Mouse (Mus musculus): Measurements from ENCODE around the gene Prm3. TPM values are rescaled to one million over a fixed set of nuclear protein-coding genes. Genes with fewer than 3 reads are reported as not detected.
A peak's percentile ranks its signal among the peaks of the same experiment; 100 is the strongest.

The Prm3 gene
- polyA plus RNA-seq, 1 experiment from 2014 or later, result not detected

GRCm38 (mm10) chr16:10787548-10788058 is 3.1 kb downstream of the Prm3 start:
- H3K4me1 ChIP-seq (ENCODE audit: control insufficient read depth, insufficient read depth, low read length), result peaks cover 20% of the 10 kb centered on the region
- H3K27me3 ChIP-seq (ENCODE audit: control insufficient read depth, insufficient read depth, low read length), result no peaks in the 10 kb centered on the region
- no peaks in the 10 kb centered on the region for H3K9me3 ChIP-seq (ENCODE audit: control insufficient read depth, low read length)
- H3K36me3 ChIP-seq (ENCODE audit: control insufficient read depth, insufficient read depth, low read length), result no peaks in the 10 kb centered on the region
- WGBS, result 83% methylated on average over 7 of the region's 7 CpGs
- H3K9ac ChIP-seq (ENCODE audit: low read length), result no peak overlapping the region
- ATAC-seq (ENCODE audit: insufficient number of reproducible peaks, low FRiP score, low TSS enrichment, low read depth), result no peak
- H3K4me3 ChIP-seq (ENCODE audit: low read depth, low read length), result no peak overlapping the region
- no peak overlapping the region for H3K4me2 ChIP-seq (ENCODE audit: low read depth, severe bottlenecking)
- DNase-seq (ENCODE audit: low spot score), result no peak
- no peak overlapping the region for H3K27ac ChIP-seq (replicated peaks; ENCODE audit: low read depth, low read length)

DNA sequence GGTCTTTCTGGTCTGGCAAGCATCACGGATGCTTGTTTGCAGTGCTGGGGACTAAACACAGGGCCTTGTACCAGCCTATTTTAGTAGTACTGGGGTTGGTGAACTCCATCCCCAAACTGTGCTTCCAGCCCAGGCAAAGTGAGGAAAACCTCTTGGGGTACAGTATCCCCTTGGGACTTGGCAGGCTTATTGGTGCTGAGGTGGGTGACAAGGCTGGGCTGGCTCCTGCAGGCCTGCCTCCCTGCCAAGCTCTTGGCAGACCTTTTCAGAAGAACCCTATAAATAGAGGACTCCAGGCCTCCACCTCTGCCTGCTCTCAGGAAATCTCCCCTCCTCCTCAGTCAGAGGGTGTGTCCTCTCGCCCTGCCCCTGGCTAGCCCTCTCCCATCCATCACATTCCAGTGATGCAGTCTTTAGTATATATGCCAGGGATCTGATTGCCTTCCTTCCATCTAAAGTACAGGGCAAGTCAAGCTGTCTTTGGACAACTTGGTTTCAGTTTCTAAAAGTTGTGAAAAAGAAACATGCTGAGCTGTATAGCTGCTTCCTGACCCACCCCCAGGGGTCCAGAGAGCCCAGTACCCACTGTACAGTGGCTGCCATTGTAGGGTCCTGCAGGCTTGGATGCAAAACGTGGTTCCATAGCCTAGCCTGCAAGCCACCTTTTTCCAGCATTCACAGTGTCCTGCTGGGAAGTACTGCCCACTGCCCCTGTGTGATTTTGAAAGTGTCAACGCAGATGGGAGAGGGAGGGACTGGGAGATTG is 3.7 kb downstream of the Prm3 start:
- H3K4me3 ChIP-seq (ENCODE audit: low read depth, low read length), result no peak overlapping the region
- peak overlapping the region; percentile 1; the same call in 1 of the 2 replicates for H3K27ac ChIP-seq (replicated peaks; ENCODE audit: low read depth, low read length)
- peak overlapping the region; percentile 92 for H3K4me2 ChIP-seq (ENCODE audit: low read depth, severe bottlenecking)

GRCm38 (mm10) chr16:10786288-10786687 is 4.4 kb downstream of the Prm3 start:
- Histone ChIP-seq H3K27me3 (ENCODE audit: control insufficient read depth, insufficient read depth, low read length) (no peaks in the 10 kb centered on the region), H3K4me1 (ENCODE audit: control insufficient read depth, insufficient read depth, low read length) (peaks cover 32% of the 10 kb centered on the region), H3K4me3 (ENCODE audit: low read depth, low read length) (peak overlapping the region; percentile 66), H3K27ac (replicated peaks; ENCODE audit: low read depth, low read length) (peak overlapping the region; percentile 82), H3K9me3 (ENCODE audit: control insufficient read depth, low read length) (no peaks in the 10 kb centered on the region), H3K4me2 (ENCODE audit: low read depth, severe bottlenecking) (peak overlapping the region; percentile 92), H3K36me3 (ENCODE audit: control insufficient read depth, insufficient read depth, low read length) (no peaks in the 10 kb centered on the region), H3K9ac (ENCODE audit: low read length) (peak overlapping the region; percentile 78)
- ATAC-seq (ENCODE audit: insufficient number of reproducible peaks, low FRiP score, low TSS enrichment, low read depth), result 0 out of 2 replicates have a peak, but pooled peaks have one; percentile 1
- WGBS, result 2% methylated on average over 9 of the region's 9 CpGs
- peak; percentile 91 for DNase-seq (ENCODE audit: low spot score)

More for the DNA sequence above, 3.7 kb downstream of the Prm3 start:
- Histone ChIP-seq H3K36me3 (ENCODE audit: control insufficient read depth, insufficient read depth, low read length) (no peaks in the 10 kb centered on the region), H3K27me3 (ENCODE audit: control insufficient read depth, insufficient read depth, low read length) (no peaks in the 10 kb centered on the region), H3K4me1 (ENCODE audit: control insufficient read depth, insufficient read depth, low read length) (peaks cover 26% of the 10 kb centered on the region), H3K9me3 (ENCODE audit: control insufficient read depth, low read length) (no peaks in the 10 kb centered on the region), H3K9ac (ENCODE audit: low read length) (no peak overlapping the region)
- ATAC-seq (ENCODE audit: insufficient number of reproducible peaks, low FRiP score, low TSS enrichment, low read depth) (no peak), DNase-seq (ENCODE audit: low spot score) (no peak)
- 63% methylated on average over 4 of the region's 4 CpGs for WGBS

GRCm38 (mm10) chr16:10785371-10786231 is 5.1 kb downstream of the Prm3 start, which contains the start of gene Socs1:
TSS of gene Socs1 (minus strand) at chr16:10785536.
- H3K4me3 ChIP-seq (ENCODE audit: low read depth, low read length), result peak within 1 kb of the TSS; percentile 66
- H3K36me3 ChIP-seq (ENCODE audit: control insufficient read depth, insufficient read depth, low read length), result no peaks in the 10 kb centered on the region
- WGBS, result under 1% methylated on average over 44 of the region's 59 CpGs
- H3K4me1 ChIP-seq (ENCODE audit: control insufficient read depth, insufficient read depth, low read length), result peaks cover 32% of the 10 kb centered on the region
- no peaks in the 10 kb centered on the region for H3K27me3 ChIP-seq (ENCODE audit: control insufficient read depth, insufficient read depth, low read length)
- H3K4me2 ChIP-seq (ENCODE audit: low read depth, severe bottlenecking), result peak within 1 kb of the TSS; percentile 92
- H3K9ac ChIP-seq (ENCODE audit: low read length), result peak within 1 kb of the TSS; percentile 78
- ATAC-seq (ENCODE audit: insufficient number of reproducible peaks, low FRiP score, low TSS enrichment, low read depth) (peak; percentile 81), DNase-seq (ENCODE audit: low spot score) (peak; percentile 93)
- peak within 1 kb of the TSS; percentile 82 for H3K27ac ChIP-seq (replicated peaks; ENCODE audit: low read depth, low read length)
- H3K9me3 ChIP-seq (ENCODE audit: control insufficient read depth, low read length), result no peaks in the 10 kb centered on the region

DNA sequence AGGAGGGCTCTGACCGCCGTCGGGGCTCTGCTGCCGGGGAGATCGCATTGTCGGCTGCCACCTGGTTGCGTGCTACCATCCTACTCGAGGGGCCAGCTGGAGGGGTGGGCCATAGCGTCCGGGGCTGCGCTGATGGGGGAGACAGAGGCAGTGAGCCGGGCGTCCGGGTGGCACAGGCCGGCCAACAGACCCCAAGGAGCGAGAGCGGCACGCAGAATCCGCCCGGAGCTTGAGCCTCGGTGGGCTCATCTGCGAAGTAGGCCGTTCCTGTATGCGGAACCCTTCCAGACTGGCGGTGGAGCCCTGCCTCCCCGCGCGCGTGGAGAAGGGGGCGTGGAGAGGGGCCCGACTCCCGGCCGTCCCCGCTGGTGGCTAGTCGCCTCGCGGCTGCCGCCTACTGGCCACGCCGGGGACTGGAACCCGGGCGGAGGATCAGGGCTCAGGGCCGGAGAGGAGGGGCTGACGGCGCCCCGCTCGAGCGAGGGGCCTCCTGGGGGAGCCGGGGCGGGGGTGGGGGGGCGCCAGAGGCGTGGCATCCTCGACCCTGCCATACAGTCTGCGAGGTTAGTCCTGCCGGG is 5.8 kb downstream of the Prm3 start:
- Histone ChIP-seq H3K36me3 (ENCODE audit: control insufficient read depth, insufficient read depth, low read length) (no peaks in the 10 kb centered on the region), H3K27me3 (ENCODE audit: control insufficient read depth, insufficient read depth, low read length) (no peaks in the 10 kb centered on the region), H3K4me2 (ENCODE audit: low read depth, severe bottlenecking) (peak overlapping the region; percentile 92), H3K9ac (ENCODE audit: low read length) (peak overlapping the region; percentile 78), H3K27ac (replicated peaks; ENCODE audit: low read depth, low read length) (peak overlapping the region; percentile 82), H3K4me1 (ENCODE audit: control insufficient read depth, insufficient read depth, low read length) (peaks cover 32% of the 10 kb centered on the region), H3K9me3 (ENCODE audit: control insufficient read depth, low read length) (no peaks in the 10 kb centered on the region), H3K4me3 (ENCODE audit: low read depth, low read length) (peak overlapping the region; percentile 66)
- ATAC-seq (ENCODE audit: insufficient number of reproducible peaks, low FRiP score, low TSS enrichment, low read depth) (peak; percentile 80), DNase-seq (ENCODE audit: low spot score) (peak; percentile 98)
- under 1% methylated on average over 50 of the region's 55 CpGs for WGBS

DNA sequence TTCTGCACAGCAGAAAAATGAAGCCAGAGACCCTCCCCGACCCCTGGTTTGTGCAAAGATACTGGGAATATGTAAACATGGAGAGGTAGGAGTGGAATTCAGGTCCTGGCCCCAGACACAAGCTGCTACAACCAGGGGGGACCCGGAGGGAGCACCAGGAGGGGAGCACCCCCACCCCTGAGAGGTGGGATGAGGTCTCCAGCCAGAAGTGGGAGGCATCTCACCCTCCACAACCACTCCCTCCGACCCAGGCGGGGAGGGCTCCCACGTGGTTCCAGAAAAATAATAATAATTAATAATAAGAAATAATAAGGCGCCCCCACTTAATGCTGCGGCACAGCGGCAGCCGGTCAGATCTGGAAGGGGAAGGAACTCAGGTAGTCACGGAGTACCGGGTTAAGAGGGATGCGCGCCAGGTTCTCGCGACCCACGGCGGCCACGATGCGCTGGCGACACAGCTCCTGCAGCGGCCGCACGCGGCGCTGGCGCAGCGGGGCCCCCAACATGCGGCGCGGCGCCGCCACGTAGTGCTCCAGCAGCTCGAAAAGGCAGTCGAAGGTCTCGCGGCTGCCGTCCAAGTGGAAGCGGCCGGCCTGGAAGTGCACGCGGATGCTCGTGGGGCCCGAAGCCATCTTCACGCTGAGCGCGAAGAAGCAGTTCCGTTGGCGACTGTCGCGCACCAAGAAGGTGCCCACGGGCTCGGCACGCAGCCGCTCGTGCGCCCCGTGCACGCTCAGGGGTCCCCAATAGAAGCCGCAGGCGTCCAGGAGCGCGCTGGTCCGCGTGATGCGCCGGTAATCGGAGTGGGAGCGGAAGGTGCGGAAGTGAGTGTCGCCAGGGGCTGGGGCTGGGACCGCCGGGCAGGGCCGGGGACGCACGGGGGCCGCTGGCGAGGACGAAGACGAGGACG is 6.6 kb downstream of the Prm3 start:
- Histone ChIP-seq H3K27me3 (ENCODE audit: control insufficient read depth, insufficient read depth, low read length) (no peaks in the 10 kb centered on the region), H3K36me3 (ENCODE audit: control insufficient read depth, insufficient read depth, low read length) (no peaks in the 10 kb centered on the region), H3K9me3 (ENCODE audit: control insufficient read depth, low read length) (no peaks in the 10 kb centered on the region), H3K9ac (ENCODE audit: low read length) (peak overlapping the region; percentile 78), H3K4me1 (ENCODE audit: control insufficient read depth, insufficient read depth, low read length) (peaks cover 32% of the 10 kb centered on the region), H3K4me2 (ENCODE audit: low read depth, severe bottlenecking) (peak overlapping the region; percentile 92), H3K4me3 (ENCODE audit: low read depth, low read length) (peak overlapping the region; percentile 66), H3K27ac (replicated peaks; ENCODE audit: low read depth, low read length) (peak overlapping the region; percentile 82; the same call in 1 of the 2 replicates)
- no peak for ATAC-seq (ENCODE audit: insufficient number of reproducible peaks, low FRiP score, low TSS enrichment, low read depth)
- peak; percentile 68 for DNase-seq (ENCODE audit: low spot score)
- WGBS, result 3% methylated on average over 78 of the region's 81 CpGs

GRCm38 (mm10) chr16:10783451-10783850 is 7.3 kb downstream of the Prm3 start:
- Histone ChIP-seq H3K4me3 (ENCODE audit: low read depth, low read length) (no peak overlapping the region), H3K4me1 (ENCODE audit: control insufficient read depth, insufficient read depth, low read length) (peaks cover 32% of the 10 kb centered on the region), H3K4me2 (ENCODE audit: low read depth, severe bottlenecking) (peak overlapping the region; percentile 92), H3K9me3 (ENCODE audit: control insufficient read depth, low read length) (no peaks in the 10 kb centered on the region), H3K36me3 (ENCODE audit: control insufficient read depth, insufficient read depth, low read length) (no peaks in the 10 kb centered on the region), H3K9ac (ENCODE audit: low read length) (no peak overlapping the region), H3K27me3 (ENCODE audit: control insufficient read depth, insufficient read depth, low read length) (no peaks in the 10 kb centered on the region), H3K27ac (replicated peaks; ENCODE audit: low read depth, low read length) (no peak overlapping the region)
- ATAC-seq (ENCODE audit: insufficient number of reproducible peaks, low FRiP score, low TSS enrichment, low read depth), result no peak
- DNase-seq (ENCODE audit: low spot score), result no peak
- WGBS, result 60% methylated on average over 8 of the region's 8 CpGs

Data from limb, embryonic 11.5 days (tissue).